Mouse (Mus musculus) lung, postnatal 0 days (tissue): ENCODE data around the gene Eif3c. TPM values are rescaled to one million over a fixed set of nuclear protein-coding genes. Genes with fewer than 3 reads are reported as not detected.

Source experiments
- ATAC-seq: fragments of 200-750 bp; cut with Nextera tagmentation; 2 replicates; pipeline ENCODE4 v1.8.0; 2017; ENCODE audit warnings: moderate library complexity
- DNase-seq: peaks from one replicate; pipeline ENCODE4 v3.0.0-alpha.2; 2016; ENCODE audit warnings: low spot score
- H3K27ac ChIP-seq: fragments of 300-500 bp; sonication (generic); 2 replicates; pipeline ENCODE4 v1.5.1; 2014; ENCODE audit warnings: antibody characterized with exemption, mild to moderate bottlenecking, low read length, mixed read lengths
- H3K27me3 ChIP-seq: fragments of 300-500 bp; sonication (generic); replicated peaks from 2 replicates; pipeline ENCODE4 v1.6.1; 2014; ENCODE audit warnings: low read length, mixed read lengths; ENCODE audit not compliant: insufficient read depth
- H3K36me3 ChIP-seq: fragments of 300-500 bp; sonication (generic); 2 replicates; pipeline ENCODE4 v1.6.1; 2014; ENCODE audit warnings: low read length, mixed read lengths; ENCODE audit not compliant: insufficient read depth
- H3K4me1 ChIP-seq: fragments of 300-500 bp; sonication (generic); 2 replicates; pipeline ENCODE4 v1.6.1; 2014; ENCODE audit warnings: antibody characterized with exemption, low read depth, low read length, mixed read lengths; ENCODE audit not compliant: insufficient read depth
- H3K4me2 ChIP-seq: fragments of 300-500 bp; sonication (generic); replicated peaks from 2 replicates; pipeline ENCODE4 v1.6.1; 2014; ENCODE audit warnings: low read depth, mild to moderate bottlenecking, low read length, moderate library complexity, mixed read lengths
- H3K4me3 ChIP-seq: fragments of 300-500 bp; sonication (generic); 2 replicates; pipeline ENCODE4 v1.5.1; 2014; ENCODE audit warnings: low read depth, low read length
- H3K9ac ChIP-seq: fragments of 300-500 bp; sonication (generic); replicated peaks from 2 replicates; pipeline ENCODE4 v1.6.1; 2014; ENCODE audit warnings: low read depth, mild to moderate bottlenecking
- H3K9me3 ChIP-seq: fragments of 300-500 bp; sonication (generic); 2 replicates; pipeline ENCODE4 v1.6.1; 2016; ENCODE audit warnings: low read length, mixed read lengths
- CTCF ChIP-seq: IDR thresholded peaks from 2 replicates; pipeline ENCODE4 v1.5.1; 2016; ENCODE audit warnings: antibody characterized with exemption, mild to moderate bottlenecking
- EP300 ChIP-seq: IDR thresholded peaks from 2 replicates; pipeline ENCODE4 v1.6.1; 2016; ENCODE audit warnings: antibody characterized with exemption, mild to moderate bottlenecking, control low read depth
- WGBS: fragments of 180-500 bp; shearing (Covaris S2); extraction: QIAGEN DNeasy Blood & Tissue Kit; methylation state at CpG from one replicate; pipeline ENCODE4 v1.1.7; 2014; 5-methylcytosine and 5-hydroxymethylcytosine counted together
- polyA plus RNA-seq: library from polyadenylated mRNA; unstranded; fragments of >200 nt; fragmentation: Nextera tagmentation; extraction: Ambion mirVana; gene quantifications from 2 replicates; pipeline ENCODE4 v1.2.1, GENCODE M21; 2015

Eif3c gene
- polyA plus RNA-seq, 1 experiment from 2014 or later = 141 TPM

DNA sequence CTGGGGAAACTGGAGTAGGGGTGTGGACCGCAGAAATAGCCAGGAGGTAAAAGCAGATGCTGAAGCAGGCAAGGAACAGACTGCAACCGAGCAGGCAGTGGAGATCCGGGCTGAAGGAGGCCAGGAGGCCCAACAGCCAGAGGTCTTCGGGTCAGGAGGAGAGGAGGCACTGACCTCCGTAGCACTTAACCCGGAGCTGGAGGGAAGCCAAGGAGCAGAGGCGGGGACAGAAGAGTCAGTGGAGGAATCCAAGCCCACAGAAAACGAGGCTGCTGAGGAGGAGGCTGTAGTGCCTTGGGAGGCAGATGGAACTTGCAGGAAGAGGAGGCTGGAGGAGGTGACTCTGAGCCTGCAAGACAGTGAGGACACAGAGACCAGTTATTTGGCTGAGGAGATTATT lies 20.6 kb upstream of the Eif3c start:
- no peak overlapping the region for H3K4me3 ChIP-seq
- H3K4me2 ChIP-seq = no peak overlapping the region
- H3K9me3 ChIP-seq = no peaks in the 10 kb centered on the region
- peak; percentile 24 for DNase-seq
- H3K27me3 ChIP-seq = no peaks in the 10 kb centered on the region
- no peaks in the 10 kb centered on the region; the same call in 1 of the 2 replicates for H3K4me1 ChIP-seq
- ATAC-seq = no peak
- 0 out of 2 replicates have a peak overlapping the region, but pooled peaks have one; percentile 15 for H3K27ac ChIP-seq
- WGBS = 29% methylated on average over 8 of the region's 8 CpGs
- H3K9ac ChIP-seq = no peak overlapping the region
- H3K36me3 ChIP-seq = no peaks in the 10 kb centered on the region
- TF ChIP-seq CTCF (no peak), EP300 (no peak)

DNA sequence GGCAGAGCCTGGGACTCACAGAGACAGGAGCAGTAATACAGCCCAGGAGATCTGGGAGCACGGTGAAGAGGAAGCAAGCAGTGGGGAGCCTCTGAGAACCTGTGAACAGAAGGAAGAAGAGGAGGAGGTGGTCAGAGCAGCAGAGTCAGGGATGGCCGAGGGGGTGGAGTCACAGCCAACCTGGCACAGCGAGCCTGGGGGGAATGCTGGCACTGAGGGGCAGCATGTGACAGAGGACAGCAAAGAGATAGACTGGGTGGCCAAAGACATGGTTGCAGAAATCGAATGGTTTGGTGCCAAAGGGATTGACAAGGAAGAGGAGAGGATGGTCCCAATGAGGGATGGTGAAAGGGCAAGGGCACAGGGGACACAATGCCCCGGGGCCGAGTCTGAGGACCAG lies 19.5 kb upstream of the Eif3c start, which contains the start of gene Cln3:
TSS of gene Cln3 (minus strand) at position 101 of the 400 bp plus-strand sequence.
- H3K27ac ChIP-seq = peak within 1 kb of the TSS; percentile 26; the same call in 1 of the 2 replicates
- no peaks in the 10 kb centered on the region; the same call in 1 of the 2 replicates for H3K4me1 ChIP-seq
- H3K4me3 ChIP-seq = no peak within 1 kb of the TSS
- no peaks in the 10 kb centered on the region for H3K9me3 ChIP-seq
- no peaks in the 10 kb centered on the region for H3K36me3 ChIP-seq
- DNase-seq (no peak), ATAC-seq (no peak)
- WGBS = 69% methylated on average over 6 of the region's 6 CpGs
- H3K27me3 ChIP-seq = no peaks in the 10 kb centered on the region
- 0 out of 2 replicates have a peak within 1 kb of the TSS, but pooled peaks have one; percentile 3 for H3K4me2 ChIP-seq
- TF ChIP-seq EP300 (no peak), CTCF (no peak)
- H3K9ac ChIP-seq = no peak within 1 kb of the TSS

DNA sequence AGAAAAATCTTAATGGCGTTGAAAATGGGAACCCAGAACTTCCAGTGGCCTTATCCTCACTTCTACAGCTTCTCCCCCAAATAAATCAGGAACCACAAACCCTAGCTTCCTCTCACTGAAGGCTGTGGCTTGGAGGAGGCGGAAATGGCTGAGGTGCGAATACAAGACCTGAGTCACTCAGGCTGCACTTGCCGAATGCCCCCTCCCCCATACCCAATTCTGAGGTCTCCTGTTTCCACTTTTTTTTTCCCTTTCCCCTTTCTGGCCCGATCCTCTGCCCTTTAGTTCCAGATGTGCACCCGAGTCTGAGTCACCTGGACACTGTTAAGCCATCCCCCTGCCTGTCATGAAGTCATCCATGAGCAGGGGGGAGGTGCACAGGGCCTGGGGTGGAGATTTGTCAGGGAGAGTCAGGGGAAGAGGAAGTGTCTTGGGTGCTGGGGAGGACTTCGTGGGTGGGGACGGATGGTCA lies 18.3 kb upstream of the Eif3c start, which contains the start of gene Apobr:
TSS of gene Apobr (plus strand) at position 437 of the 472 bp plus-strand sequence.
- peak within 1 kb of the TSS; percentile 49; the same call in 1 of the 2 replicates for H3K4me3 ChIP-seq
- no peaks in the 10 kb centered on the region; the same call in 1 of the 2 replicates for H3K4me1 ChIP-seq
- no peak for TF ChIP-seq CTCF
- 66% methylated on average over 8 of the region's 8 CpGs for WGBS
- H3K36me3 ChIP-seq = no peaks in the 10 kb centered on the region
- DNase-seq (peak; percentile 56), ATAC-seq (no peak)
- no peaks in the 10 kb centered on the region for H3K9me3 ChIP-seq
- H3K27ac ChIP-seq = peak within 1 kb of the TSS; percentile 26; the same call in 1 of the 2 replicates
- peak within 1 kb of the TSS; percentile 78 for H3K4me2 ChIP-seq
- H3K9ac ChIP-seq = no peak within 1 kb of the TSS
- no peaks in the 10 kb centered on the region for H3K27me3 ChIP-seq

DNA sequence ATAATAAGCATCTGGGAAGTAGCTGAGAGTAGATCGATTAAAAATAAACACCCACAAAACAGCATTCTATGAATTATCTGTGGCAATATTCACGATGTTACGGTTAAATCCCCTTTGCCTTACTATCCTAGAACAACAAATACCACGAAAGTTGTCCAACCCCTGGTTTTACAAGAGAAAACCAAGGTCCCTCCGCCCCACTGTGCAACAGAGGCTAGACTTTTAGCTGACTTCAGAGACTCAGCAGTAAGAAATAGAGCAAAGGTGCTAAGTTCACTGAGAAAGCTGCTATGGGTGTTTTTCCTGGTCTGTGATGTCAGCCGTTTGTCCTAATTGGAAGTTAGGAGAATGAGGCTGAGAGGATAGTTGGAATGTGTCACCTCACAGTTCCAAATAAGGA lies 17.6 kb upstream of the Eif3c start:
- Histone ChIP-seq H3K9ac (no peak overlapping the region), H3K27me3 (no peaks in the 10 kb centered on the region), H3K4me2 (peak overlapping the region; percentile 78), H3K27ac (peak overlapping the region; percentile 85; the same call in 1 of the 2 replicates), H3K9me3 (no peaks in the 10 kb centered on the region), H3K4me3 (peak overlapping the region; percentile 49; the same call in 1 of the 2 replicates), H3K36me3 (no peaks in the 10 kb centered on the region), H3K4me1 (no peaks in the 10 kb centered on the region; the same call in 1 of the 2 replicates)
- DNase-seq = peak; percentile 25
- no peak for ATAC-seq
- TF ChIP-seq CTCF = no peak
- TF ChIP-seq EP300 = no peak
- WGBS = 47% methylated on average over 6 of the region's 6 CpGs

- Histone ChIP-seq H3K9ac (peak overlapping the region; percentile 29), H3K4me3 (peak overlapping the region; percentile 49), H3K4me2 (peak overlapping the region; percentile 78), H3K27me3 (no peaks in the 10 kb centered on the region), H3K27ac (peak overlapping the region; percentile 85), H3K9me3 (no peaks in the 10 kb centered on the region), H3K36me3 (no peaks in the 10 kb centered on the region), H3K4me1 (no peaks in the 10 kb centered on the region; the same call in 1 of the 2 replicates)
- DNase-seq (peak; percentile 95), ATAC-seq (peak; percentile 85)
- TF ChIP-seq CTCF = no peak
- peak; percentile 57; the same call in 1 of the 2 replicates for TF ChIP-seq EP300
- under 1% methylated on average over 22 of the region's 22 CpGs for WGBS
Observed at GRCm38 (mm10) chr7:126583251-126583709, 17.1 kb upstream of the Eif3c start.

DNA sequence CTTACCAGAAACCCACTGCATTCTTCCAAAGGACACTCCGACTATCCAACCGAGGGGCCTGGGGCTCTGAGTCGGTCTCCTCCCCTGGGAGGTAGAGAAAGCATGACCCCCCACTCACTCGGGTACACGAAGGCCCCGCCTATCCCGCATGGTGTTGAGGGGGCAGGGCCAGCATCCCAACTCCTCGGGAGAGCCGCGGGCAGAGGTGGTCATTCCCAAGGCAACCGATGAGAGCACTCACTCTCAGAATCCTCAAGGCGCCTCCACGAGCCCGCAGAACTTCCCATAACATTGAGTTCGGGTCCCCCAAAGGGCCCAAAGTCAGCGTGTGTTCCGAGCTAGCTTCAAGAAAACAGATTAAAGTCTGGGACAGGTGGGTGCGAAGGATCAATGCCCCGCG lies 16.5 kb upstream of the Eif3c start:
- H3K27ac ChIP-seq = 0 out of 2 replicates have a peak overlapping the region, but pooled peaks have one; percentile 85
- H3K4me1 ChIP-seq = no peaks in the 10 kb centered on the region; the same call in 1 of the 2 replicates
- no peaks in the 10 kb centered on the region for H3K27me3 ChIP-seq
- 4% methylated on average over 20 of the region's 20 CpGs for WGBS
- TF ChIP-seq EP300 (no peak), CTCF (no peak)
- peak; percentile 49 for ATAC-seq
- no peaks in the 10 kb centered on the region for H3K9me3 ChIP-seq
- no peaks in the 10 kb centered on the region for H3K36me3 ChIP-seq
- H3K4me3 ChIP-seq = peak overlapping the region; percentile 49
- H3K9ac ChIP-seq = peak overlapping the region; percentile 29
- DNase-seq = peak; percentile 55
- peak overlapping the region; percentile 78 for H3K4me2 ChIP-seq
